Mouse (Mus musculus): ENCODE data around the gene Cd40.

- TF ChIP-seq POLR2A (IDR thresholded peaks at IDR 0.05; ENCODE audit: borderline replicate concordance, control insufficient read depth, low read depth, low read length): no peak
- no peak for TF ChIP-seq CTCF (IDR thresholded peaks at IDR 0.05; ENCODE audit: control insufficient read depth, insufficient read depth, low read length)
These were observed 25.2 kb downstream of the Cd40 start for GRCm38 (mm10) chr2:165080657-165081056.
